Mouse (Mus musculus) testis, adult 2 months (tissue): ENCODE data around the gene Zbtb41. TPM values are rescaled to one million over a fixed set of nuclear protein-coding genes. Genes with fewer than 3 reads are reported as not detected.
"Not testable (repeated sequence)": the region's sequence is repeated elsewhere in the genome, so short reads cannot be mapped to it uniquely, and the experiment has no call there.

ENCODE experiments used
- H3K27ac ChIP-seq: fragments of 200-500 bp; 2 replicates; pipeline ENCODE4 v1.5.1; 2012; ENCODE audit warnings: low read depth, low read length; ENCODE audit not compliant: control insufficient read depth, insufficient read depth
- H3K27me3 ChIP-seq: fragments of 200-500 bp; 2 replicates; pipeline ENCODE4 v1.6.1; 2012; ENCODE audit warnings: mild to moderate bottlenecking, low read length, moderate library complexity; ENCODE audit not compliant: control insufficient read depth, insufficient read depth
- H3K36me3 ChIP-seq: fragments of 200-500 bp; 2 replicates; pipeline ENCODE4 v1.6.1; 2012; ENCODE audit warnings: mild to moderate bottlenecking, low read length; ENCODE audit not compliant: control insufficient read depth, insufficient read depth
- H3K4me1 ChIP-seq: fragments of 200-500 bp; 2 replicates; pipeline ENCODE4 v1.6.1; 2012; ENCODE audit warnings: low read length; ENCODE audit not compliant: control insufficient read depth, insufficient read depth
- H3K4me3 ChIP-seq: fragments of 200-500 bp; 2 replicates; pipeline ENCODE4 v1.5.1; 2012; ENCODE audit warnings: low read depth, mild to moderate bottlenecking, low read length, moderate library complexity, mixed read lengths; ENCODE audit not compliant: control insufficient read depth
- CTCF ChIP-seq: fragments of 200-500 bp; IDR thresholded peaks from 2 replicates; pipeline ENCODE4 v1.5.1; 2012; ENCODE audit warnings: low read depth, mild to moderate bottlenecking, inconsistent platforms, low read length, moderate library complexity; ENCODE audit not compliant: control insufficient read depth, insufficient read depth, insufficient replicate concordance
- POLR2A ChIP-seq: fragments of 200-500 bp; IDR thresholded peaks from 2 replicates; pipeline ENCODE4 v1.6.1; 2012; ENCODE audit warnings: low read depth, mild to moderate bottlenecking, inconsistent platforms, low read length, moderate library complexity; ENCODE audit not compliant: control insufficient read depth
- polyA plus RNA-seq: library from polyadenylated mRNA; depleted of rRNA; stranded (reverse); fragments of >200 nt; gene quantifications from 2 replicates; pipeline ENCODE4 v1.2.3, GENCODE M21; 2012

Gene Zbtb41
- polyA plus RNA-seq, 1 experiment, result 2.2 TPM

DNA sequence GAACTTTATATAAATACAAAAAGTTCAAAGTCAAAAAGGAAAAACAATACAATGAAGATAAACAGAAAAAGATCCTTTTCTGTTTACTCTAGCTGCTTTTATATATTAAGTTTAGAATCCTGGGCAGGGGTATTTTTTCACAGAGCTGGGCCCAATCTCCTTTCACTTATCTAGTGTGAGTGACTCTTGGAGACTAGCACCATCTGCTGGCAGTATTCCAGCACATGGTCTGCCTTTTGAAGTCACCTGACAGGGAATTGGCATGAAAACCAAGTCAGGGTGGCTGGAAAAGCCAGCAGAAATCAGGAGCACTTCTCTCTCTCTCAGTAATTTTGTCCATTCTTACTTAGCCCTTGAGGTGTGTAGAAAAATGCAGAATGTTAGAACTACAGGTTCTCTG, 16.3 kb downstream of the Zbtb41 start:
- TF ChIP-seq CTCF (no peak), POLR2A (no peak)
- H3K4me1 ChIP-seq, result no peaks in the 10 kb centered on the region
- H3K4me3 ChIP-seq, result no peak overlapping the region
- H3K27me3 ChIP-seq, result no peaks in the 10 kb centered on the region
- H3K36me3 ChIP-seq, result peaks cover 2% of the 10 kb centered on the region
- H3K27ac ChIP-seq, result no peak overlapping the region

DNA sequence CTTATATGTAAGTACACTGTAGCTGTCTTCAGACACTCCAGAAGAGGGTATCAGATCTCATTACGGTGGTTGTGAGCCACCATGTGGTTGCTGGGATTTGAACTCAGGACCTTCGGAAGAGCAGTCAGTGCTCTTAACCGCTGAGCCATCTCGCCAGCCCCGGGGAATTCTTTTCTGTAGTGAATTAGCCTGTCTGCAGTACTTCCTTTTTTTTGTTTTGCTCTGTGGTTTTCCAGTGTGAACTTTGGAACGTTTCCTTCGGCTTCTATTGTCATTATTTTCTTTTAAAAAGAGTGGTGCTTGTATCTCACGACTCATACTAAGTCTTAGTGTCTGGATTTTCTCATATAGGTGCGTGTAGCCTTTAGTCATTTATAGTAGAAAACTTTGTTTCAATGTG, 21.0 kb downstream of the Zbtb41 start:
- H3K4me3 ChIP-seq, H3K27me3 ChIP-seq, H3K27ac ChIP-seq, H3K36me3 ChIP-seq, H3K4me1 ChIP-seq: not testable (repeated sequence)

DNA sequence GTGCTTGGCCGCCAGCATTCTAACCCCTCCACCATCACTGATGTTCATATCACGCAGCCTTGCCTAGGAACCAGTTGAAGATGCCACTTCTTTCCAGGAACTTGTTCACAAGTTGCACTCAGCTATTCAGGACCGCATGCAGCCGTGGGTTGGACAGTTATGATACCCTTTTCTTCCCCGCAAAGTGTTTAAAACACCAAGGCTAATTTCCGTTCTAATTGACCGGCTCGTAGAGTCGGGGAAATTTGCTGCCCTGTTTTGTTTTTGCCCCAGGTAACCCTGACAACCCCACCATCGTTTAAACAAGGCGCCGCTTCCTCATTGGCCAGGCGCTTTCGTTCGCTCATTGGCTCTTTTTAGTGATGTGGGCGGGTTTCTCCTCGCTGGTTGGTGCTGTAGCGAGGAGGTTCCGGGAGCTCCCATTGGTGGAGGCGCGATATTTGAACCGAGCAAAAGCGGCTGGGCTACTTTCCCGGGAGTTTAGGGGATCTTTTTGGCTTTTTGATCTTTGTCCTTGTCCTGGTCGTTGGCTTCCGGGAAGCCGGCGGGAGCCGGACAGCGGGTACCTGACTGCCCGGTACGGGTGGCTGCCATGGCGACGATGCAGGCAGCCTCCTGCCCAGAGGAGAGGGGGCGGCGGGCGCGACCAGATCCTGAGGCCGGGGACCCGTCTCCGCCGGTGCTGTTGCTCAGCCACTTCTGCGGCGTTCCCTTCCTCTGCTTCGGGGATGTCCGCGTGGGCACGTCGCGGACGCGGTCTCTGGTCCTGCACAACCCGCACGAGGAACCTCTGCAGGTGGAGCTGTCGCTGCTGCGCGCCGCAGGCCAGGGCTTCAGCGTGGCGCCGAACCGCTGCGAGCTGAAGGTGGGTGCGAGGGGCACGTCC, 32.5 kb downstream of the Zbtb41 start, which contains the start of gene Aspm:
Gene Aspm, plus strand, starts transcription at position 433 of the 886 bp plus-strand sequence.
- Histone ChIP-seq H3K27me3 (no peaks in the 10 kb centered on the region), H3K4me3 (peak within 1 kb of the TSS; percentile 88), H3K27ac (peak within 1 kb of the TSS; percentile 81), H3K4me1 (peaks cover 7% of the 10 kb centered on the region), H3K36me3 (no peaks in the 10 kb centered on the region; the same call in 1 of the 2 replicates)
- TF ChIP-seq POLR2A (peak; percentile 22; the same call in 1 of the 2 replicates), CTCF (0 out of 2 replicates have a peak, but pooled peaks have one; percentile 5)

DNA sequence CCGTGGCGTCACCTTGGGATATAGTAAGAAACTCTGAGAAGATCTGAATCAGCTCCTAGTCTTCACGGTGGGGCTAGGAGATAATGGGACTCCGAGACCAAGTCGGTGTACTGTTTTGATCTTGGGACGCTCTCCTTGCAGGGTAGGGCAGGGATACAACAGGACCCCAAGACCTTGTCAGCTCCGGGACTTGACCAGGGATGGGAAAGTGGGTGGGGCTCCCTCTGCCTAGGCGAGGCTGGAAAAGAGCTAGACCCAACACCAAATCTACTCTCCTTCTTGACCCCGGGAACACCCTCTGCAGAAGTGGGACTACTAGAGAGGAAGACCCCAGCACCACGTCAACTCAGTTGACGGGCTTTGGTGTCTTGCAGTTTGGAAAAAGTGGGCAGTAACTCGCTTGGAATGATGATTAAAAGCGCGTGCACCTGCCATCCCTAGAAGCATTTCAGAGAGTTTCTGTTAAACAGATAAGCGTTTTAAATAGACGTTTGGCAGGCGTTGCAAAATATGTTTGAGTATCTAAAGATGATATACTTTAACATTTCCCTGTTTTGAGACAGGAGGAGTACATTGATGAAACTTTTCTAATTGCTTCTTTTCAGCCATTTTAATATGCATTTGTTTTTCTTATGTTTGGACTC, 33.3 kb downstream of the Zbtb41 start:
- no peaks in the 10 kb centered on the region for H3K27me3 ChIP-seq
- H3K4me1 ChIP-seq, result peaks cover 7% of the 10 kb centered on the region
- H3K27ac ChIP-seq, result peak overlapping the region; percentile 55
- peak overlapping the region; percentile 88 for H3K4me3 ChIP-seq
- TF ChIP-seq POLR2A (no peak), CTCF (no peak)
- H3K36me3 ChIP-seq, result no peaks in the 10 kb centered on the region; the same call in 1 of the 2 replicates

- Histone ChIP-seq H3K4me3 (no peak overlapping the region), H3K27me3 (no peaks in the 10 kb centered on the region), H3K27ac (no peak overlapping the region), H3K36me3 (no peaks in the 10 kb centered on the region; the same call in 1 of the 2 replicates), H3K4me1 (0 out of 2 replicates have a peak, but pooled peaks cover 2% of the 10 kb centered on the region)
- TF ChIP-seq CTCF, result no peak
- no peak for TF ChIP-seq POLR2A
Observed at GRCm38 (mm10) chr1:139460807-139461206, 38.7 kb downstream of the Zbtb41 start.

DNA sequence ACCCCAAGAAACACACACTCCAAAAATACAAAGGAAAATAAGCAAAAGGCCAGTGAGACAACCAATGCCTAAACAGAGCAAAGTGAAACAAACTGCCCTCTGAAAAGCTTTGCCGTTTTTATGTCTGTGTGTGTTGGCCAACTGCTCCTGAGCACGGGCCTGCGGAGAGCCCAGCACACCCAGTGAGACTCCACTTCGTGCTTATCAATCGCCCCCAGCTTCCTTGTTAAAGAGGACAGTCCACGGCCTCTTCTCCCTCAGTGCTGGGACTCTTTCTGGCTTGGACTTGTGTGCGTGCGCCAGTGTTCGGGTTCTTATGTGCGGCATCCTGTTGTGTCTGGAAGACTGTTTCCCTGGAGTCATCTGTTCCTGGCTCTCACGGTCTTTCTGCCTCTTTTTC, 43.8 kb downstream of the Zbtb41 start:
- Histone ChIP-seq H3K4me3 (no peak overlapping the region), H3K27ac (no peak overlapping the region), H3K36me3 (no peaks in the 10 kb centered on the region; the same call in 1 of the 2 replicates), H3K27me3 (no peaks in the 10 kb centered on the region), H3K4me1 (no peaks in the 10 kb centered on the region)
- no peak for TF ChIP-seq CTCF
- no peak for TF ChIP-seq POLR2A

GRCm38 (mm10) chr1:139478898-139479297, 56.8 kb downstream of the Zbtb41 start:
- no peaks in the 10 kb centered on the region for H3K27me3 ChIP-seq
- no peak overlapping the region for H3K27ac ChIP-seq
- no peaks in the 10 kb centered on the region for H3K4me1 ChIP-seq
- TF ChIP-seq CTCF, result no peak
- no peak for TF ChIP-seq POLR2A
- H3K36me3 ChIP-seq, result peaks cover 3% of the 10 kb centered on the region
- H3K4me3 ChIP-seq, result no peak overlapping the region

GRCm38 (mm10) chr1:139480246-139480645, 58.2 kb downstream of the Zbtb41 start:
- H3K27me3 ChIP-seq, result no peaks in the 10 kb centered on the region
- no peaks in the 10 kb centered on the region for H3K4me1 ChIP-seq
- no peak overlapping the region for H3K27ac ChIP-seq
- H3K36me3 ChIP-seq, result peaks cover 3% of the 10 kb centered on the region
- TF ChIP-seq POLR2A (no peak), CTCF (no peak)
- H3K4me3 ChIP-seq, result no peak overlapping the region
